Mouse (Mus musculus) neural tube, embryonic 12.5 days (tissue): ENCODE data around the gene Ttll8. TPM values are rescaled to one million over a fixed set of nuclear protein-coding genes. Genes with fewer than 3 reads are reported as not detected.

Source experiments
- ATAC-seq: fragments of 200-750 bp; cut with Nextera tagmentation; 2 replicates; pipeline ENCODE4 v1.8.0; 2017; ENCODE audit warnings: low read depth, mild to moderate bottlenecking, moderate TSS enrichment, moderate library complexity; ENCODE audit not compliant: low FRiP score
- H3K27ac ChIP-seq: fragments of 300-500 bp; sonication (generic); 2 replicates; pipeline ENCODE4 v1.5.1; 2016
- H3K27me3 ChIP-seq: fragments of 300-500 bp; sonication (generic); replicated peaks from 2 replicates; pipeline ENCODE4 v1.6.1; 2016; ENCODE audit warnings: mild to moderate bottlenecking
- H3K36me3 ChIP-seq: fragments of 300-500 bp; sonication (generic); 2 replicates; pipeline ENCODE4 v1.6.1; 2016; ENCODE audit warnings: mild to moderate bottlenecking
- H3K4me1 ChIP-seq: fragments of 300-500 bp; sonication (generic); 2 replicates; pipeline ENCODE4 v1.6.1; 2016
- H3K4me2 ChIP-seq: fragments of 300-500 bp; sonication (generic); replicated peaks from 2 replicates; pipeline ENCODE4 v1.6.1; 2016; ENCODE audit warnings: mild to moderate bottlenecking
- H3K4me3 ChIP-seq: fragments of 300-500 bp; sonication (generic); 2 replicates; pipeline ENCODE4 v1.5.1; 2016
- H3K9ac ChIP-seq: fragments of 300-500 bp; sonication (generic); 2 replicates; pipeline ENCODE4 v1.6.1; 2016; ENCODE audit warnings: mild to moderate bottlenecking
- H3K9me3 ChIP-seq: fragments of 300-500 bp; sonication (generic); 2 replicates; pipeline ENCODE4 v1.6.1; 2016; ENCODE audit warnings: mild to moderate bottlenecking
- WGBS: fragments of 180-500 bp; shearing (Covaris S2); methylation state at CpG from one replicate; pipeline ENCODE4 v1.1.7; 2016; 5-methylcytosine and 5-hydroxymethylcytosine counted together
- polyA plus RNA-seq: library from polyadenylated mRNA; unstranded; fragments of >200 nt; fragmentation: Nextera tagmentation; extraction: Ambion mirVana; gene quantifications from 2 replicates; pipeline ENCODE4 v1.2.1, GENCODE M21; 2016

Gene Ttll8
- polyA plus RNA-seq, 1 experiment from 2014 or later: not detected

DNA sequence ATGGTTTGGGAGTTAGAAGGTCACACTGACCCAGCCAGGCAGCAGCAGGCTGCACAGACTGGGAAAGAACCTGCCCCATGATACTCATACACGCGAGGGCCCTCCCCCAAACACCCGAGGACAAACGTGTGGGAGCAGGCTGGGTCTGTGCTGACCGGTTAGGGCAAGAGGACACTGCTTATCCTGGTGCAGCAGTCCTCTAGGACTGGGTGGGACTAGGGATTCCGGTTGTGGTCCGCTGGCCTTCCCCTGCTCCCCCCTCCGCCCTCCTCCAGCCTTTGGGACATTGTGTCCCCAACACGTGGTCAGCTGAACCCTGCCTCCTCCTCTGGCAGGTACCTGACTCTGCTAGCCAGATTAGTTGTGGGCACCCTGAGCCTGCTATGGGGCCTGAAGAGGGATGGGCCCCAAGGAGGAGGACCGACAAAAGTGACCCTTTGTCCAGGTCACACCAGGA lies 78.6 kb downstream of the Ttll8 start:
- H3K4me3 ChIP-seq: no peak overlapping the region
- no peaks in the 10 kb centered on the region for H3K36me3 ChIP-seq
- 0 out of 2 replicates have a peak, but pooled peaks cover 8% of the 10 kb centered on the region for H3K27me3 ChIP-seq
- H3K27ac ChIP-seq: no peak overlapping the region
- no peak overlapping the region for H3K4me2 ChIP-seq
- 37% methylated on average over 10 of the region's 10 CpGs for whole genome bisulfite sequencing
- no peak overlapping the region for H3K9ac ChIP-seq
- peaks cover 9% of the 10 kb centered on the region; the same call in 1 of the 2 replicates for H3K4me1 ChIP-seq
- H3K9me3 ChIP-seq: no peaks in the 10 kb centered on the region
- ATAC-seq: no peak

DNA sequence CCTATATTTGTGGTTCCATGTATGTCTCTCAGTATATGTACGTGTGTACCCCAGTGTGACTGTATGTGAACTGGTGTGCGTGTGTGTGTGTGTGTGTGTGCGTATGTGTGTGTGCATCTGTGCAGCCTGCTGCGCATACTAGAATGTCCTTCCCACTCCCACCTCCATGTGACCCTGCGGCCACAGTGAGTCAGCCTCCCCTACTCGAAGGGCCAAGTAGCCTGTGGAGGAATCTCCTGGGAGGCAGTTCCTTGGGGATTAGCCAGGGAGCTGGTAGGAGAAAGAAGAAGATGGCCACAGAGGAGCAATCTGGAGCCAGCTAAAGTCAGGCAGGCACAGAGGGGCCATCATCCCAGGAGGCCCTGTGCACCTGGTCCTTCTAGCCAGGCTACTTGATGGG lies 79.7 kb downstream of the Ttll8 start:
- no peak overlapping the region for H3K9ac ChIP-seq
- no peak overlapping the region for H3K4me2 ChIP-seq
- no peak overlapping the region for H3K27ac ChIP-seq
- 93% methylated on average over 6 of the region's 6 CpGs for WGBS
- H3K4me1 ChIP-seq: peaks cover 9% of the 10 kb centered on the region; the same call in 1 of the 2 replicates
- H3K9me3 ChIP-seq: no peaks in the 10 kb centered on the region
- H3K27me3 ChIP-seq: 0 out of 2 replicates have a peak, but pooled peaks cover 8% of the 10 kb centered on the region
- H3K4me3 ChIP-seq: no peak overlapping the region
- ATAC-seq: no peak
- H3K36me3 ChIP-seq: no peaks in the 10 kb centered on the region

DNA sequence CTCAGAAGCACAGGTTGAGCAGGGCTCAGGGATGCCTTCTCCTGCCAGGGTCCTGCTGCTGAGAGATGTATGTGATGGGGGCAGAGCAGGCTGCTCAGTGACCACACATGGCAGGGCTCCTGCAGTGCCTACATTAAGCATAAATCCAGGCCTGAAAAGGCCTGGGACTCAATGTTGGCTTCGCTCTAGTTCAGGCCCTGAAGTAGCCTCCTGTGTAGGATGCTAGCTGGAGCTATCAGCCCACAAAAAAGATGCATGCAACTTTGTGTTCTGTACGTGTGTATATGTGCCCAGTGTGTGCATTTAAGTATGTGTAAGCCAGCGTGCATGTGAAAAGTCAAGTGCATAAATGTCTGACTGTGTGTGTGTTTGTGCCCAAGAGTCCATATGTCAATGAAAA lies 80.2 kb downstream of the Ttll8 start:
- 0 out of 2 replicates have a peak, but pooled peaks cover 8% of the 10 kb centered on the region for H3K27me3 ChIP-seq
- ATAC-seq: no peak
- no peaks in the 10 kb centered on the region for H3K9me3 ChIP-seq
- no peak overlapping the region for H3K27ac ChIP-seq
- H3K9ac ChIP-seq: no peak overlapping the region
- H3K36me3 ChIP-seq: no peaks in the 10 kb centered on the region
- H3K4me2 ChIP-seq: no peak overlapping the region
- H3K4me3 ChIP-seq: no peak overlapping the region
- H3K4me1 ChIP-seq: peaks cover 9% of the 10 kb centered on the region; the same call in 1 of the 2 replicates
- WGBS: 89% methylated on average over 3 of the region's 3 CpGs

DNA sequence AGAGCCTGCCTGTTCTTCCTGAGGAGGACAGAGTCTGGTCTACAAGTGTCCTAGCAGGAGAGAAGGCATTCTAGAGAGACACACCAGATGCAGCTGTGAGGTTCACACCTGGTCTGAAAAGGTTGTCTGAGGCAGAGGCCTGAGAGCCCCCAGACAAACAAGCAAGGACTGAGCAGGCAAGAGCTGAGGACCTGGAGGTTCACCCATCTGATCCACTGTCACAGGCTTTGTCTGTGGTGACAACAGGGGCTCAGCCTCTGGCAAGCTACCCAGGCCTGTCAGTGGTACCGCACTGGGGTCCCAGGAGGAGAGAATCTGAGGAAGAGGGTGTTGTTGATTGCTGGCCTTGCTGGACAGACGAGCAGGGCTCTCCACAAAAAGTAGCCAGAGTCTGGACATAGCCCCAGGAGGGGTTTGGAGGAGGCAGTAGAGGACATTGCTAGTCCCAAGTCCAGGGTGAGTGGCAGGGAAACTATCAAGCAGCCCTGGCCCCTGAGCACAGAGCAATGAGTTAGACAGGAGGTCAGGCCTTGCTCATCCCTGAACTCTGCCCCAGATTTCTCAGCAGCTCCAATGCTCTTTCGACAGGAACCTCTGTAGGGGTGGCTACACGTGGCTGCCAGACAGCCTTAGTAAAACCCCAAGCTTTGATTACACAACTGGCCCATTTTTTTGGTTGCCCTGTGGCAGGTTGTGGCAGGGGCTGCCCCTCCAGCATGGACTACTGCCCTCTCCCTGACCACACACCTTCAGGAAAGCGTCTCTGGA lies 83.6 kb downstream of the Ttll8 start:
- WGBS: 76% methylated on average over 5 of the region's 5 CpGs

DNA sequence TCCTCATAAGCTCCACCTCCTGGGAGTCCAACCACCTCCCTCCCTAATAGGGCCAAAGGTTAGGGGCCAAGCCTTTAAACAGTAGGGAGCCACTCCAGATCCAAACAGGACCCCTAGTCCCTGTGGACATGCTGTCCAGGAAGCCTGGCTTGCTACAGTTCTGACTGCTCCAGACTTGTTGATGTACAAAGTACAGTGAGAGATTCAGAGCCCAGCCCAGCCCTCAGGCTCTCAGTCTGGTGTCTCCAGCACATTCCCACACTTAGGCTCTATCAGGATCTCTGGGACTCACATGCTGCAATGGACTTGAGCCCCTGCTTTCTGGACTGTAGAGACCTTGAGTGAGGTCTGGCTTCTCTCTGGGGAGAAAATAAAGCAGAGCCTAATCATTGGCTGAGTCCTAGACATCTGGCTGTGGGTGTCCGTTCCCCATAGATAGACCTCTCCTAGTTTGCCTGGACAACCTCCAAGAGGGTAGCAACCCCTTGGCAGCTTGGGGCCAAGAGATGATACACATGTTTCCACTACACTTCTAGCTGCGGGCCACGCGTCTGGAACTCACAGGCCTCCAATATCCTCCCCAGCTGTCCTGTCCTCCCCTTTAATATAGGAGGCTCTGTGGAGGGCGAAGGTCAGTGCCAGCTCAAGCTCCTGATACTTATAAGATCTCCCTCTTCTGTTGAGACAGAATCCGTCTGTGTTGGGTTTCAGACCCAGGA lies 86.0 kb downstream of the Ttll8 start:
- Histone ChIP-seq H3K4me3 (no peak overlapping the region), H3K27me3 (no peaks in the 10 kb centered on the region), H3K9me3 (0 out of 2 replicates have a peak, but pooled peaks cover 6% of the 10 kb centered on the region), H3K36me3 (peaks cover 27% of the 10 kb centered on the region), H3K27ac (no peak overlapping the region), H3K9ac (no peak overlapping the region), H3K4me2 (no peak overlapping the region), H3K4me1 (peaks cover 22% of the 10 kb centered on the region)
- ATAC-seq: no peak
- 92% methylated on average over 6 of the region's 6 CpGs for WGBS

More for the DNA sequence above, 83.6 kb downstream of the Ttll8 start:
- Histone ChIP-seq H3K27me3 (0 out of 2 replicates have a peak, but pooled peaks cover 3% of the 10 kb centered on the region), H3K4me1 (peaks cover 5% of the 10 kb centered on the region; the same call in 1 of the 2 replicates), H3K27ac (no peak overlapping the region), H3K36me3 (peaks cover 14% of the 10 kb centered on the region; the same call in 1 of the 2 replicates), H3K4me3 (no peak overlapping the region), H3K4me2 (no peak overlapping the region), H3K9me3 (0 out of 2 replicates have a peak, but pooled peaks cover 6% of the 10 kb centered on the region), H3K9ac (no peak overlapping the region)
- no peak for ATAC-seq

DNA sequence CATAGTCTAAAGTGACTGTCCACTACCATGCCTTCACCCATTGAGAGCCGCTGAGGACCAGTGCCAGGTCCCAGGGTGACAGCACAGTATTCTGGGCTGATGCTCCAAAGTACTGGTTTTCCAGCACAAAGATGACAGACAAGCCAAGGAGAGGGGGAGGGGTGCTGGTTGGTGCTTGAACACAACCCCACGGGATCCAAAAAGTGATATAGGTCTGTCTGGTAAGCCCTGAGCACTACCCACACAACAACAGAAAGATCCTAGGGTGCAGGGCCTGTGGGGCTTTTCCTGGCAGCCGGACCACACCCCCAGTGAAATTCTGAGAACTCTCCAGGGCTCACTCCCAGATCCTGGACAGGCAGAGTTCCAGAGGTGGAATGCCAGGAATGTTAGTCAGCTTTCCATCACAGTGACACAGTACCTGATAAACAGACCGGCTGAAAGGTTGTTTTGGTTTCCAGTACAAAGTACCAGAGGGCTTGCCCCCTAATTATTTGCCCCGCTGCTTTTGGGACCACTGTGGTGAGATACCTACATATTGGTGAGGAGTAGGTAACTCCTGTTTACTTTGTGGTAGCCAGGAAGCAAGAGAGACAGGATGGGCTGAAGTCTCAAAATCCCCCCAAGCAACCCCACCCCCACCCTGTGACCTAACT lies 86.7 kb downstream of the Ttll8 start:
- Histone ChIP-seq H3K27me3 (no peaks in the 10 kb centered on the region), H3K36me3 (peaks cover 27% of the 10 kb centered on the region), H3K9me3 (0 out of 2 replicates have a peak, but pooled peaks cover 6% of the 10 kb centered on the region), H3K4me3 (no peak overlapping the region), H3K27ac (no peak overlapping the region), H3K9ac (no peak overlapping the region), H3K4me1 (peaks cover 26% of the 10 kb centered on the region), H3K4me2 (no peak overlapping the region)
- 50% methylated on average over 5 of the region's 5 CpGs for WGBS
- ATAC-seq: no peak

DNA sequence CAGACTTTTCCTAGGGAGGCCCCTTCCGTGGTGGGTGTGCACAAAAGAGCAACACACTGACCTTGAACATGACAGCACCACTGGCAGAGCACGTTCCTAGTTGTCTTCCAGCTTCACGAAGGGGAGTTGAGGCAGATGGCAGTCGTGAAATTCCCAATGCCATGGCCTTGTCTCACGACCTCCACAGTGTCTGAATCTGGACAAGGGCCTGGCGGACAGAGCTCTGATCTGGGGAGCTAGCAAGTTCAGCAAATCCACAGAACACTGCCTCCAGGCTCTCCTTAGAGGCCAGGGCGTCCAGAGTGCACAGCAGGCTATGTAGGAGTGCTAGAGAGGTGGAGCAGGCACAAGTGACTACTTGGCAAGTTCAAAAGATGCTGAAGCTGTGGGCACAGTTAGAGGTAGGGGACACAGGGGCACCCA lies 87.3 kb downstream of the Ttll8 start:
- WGBS: 65% methylated on average over 7 of the region's 7 CpGs
- peaks cover 27% of the 10 kb centered on the region for H3K36me3 ChIP-seq
- peaks cover 26% of the 10 kb centered on the region for H3K4me1 ChIP-seq
- H3K4me3 ChIP-seq: no peak overlapping the region
- H3K9ac ChIP-seq: no peak overlapping the region
- H3K4me2 ChIP-seq: no peak overlapping the region
- H3K27ac ChIP-seq: no peak overlapping the region
- H3K9me3 ChIP-seq: 0 out of 2 replicates have a peak, but pooled peaks cover 6% of the 10 kb centered on the region
- no peak for ATAC-seq
- H3K27me3 ChIP-seq: no peaks in the 10 kb centered on the region

DNA sequence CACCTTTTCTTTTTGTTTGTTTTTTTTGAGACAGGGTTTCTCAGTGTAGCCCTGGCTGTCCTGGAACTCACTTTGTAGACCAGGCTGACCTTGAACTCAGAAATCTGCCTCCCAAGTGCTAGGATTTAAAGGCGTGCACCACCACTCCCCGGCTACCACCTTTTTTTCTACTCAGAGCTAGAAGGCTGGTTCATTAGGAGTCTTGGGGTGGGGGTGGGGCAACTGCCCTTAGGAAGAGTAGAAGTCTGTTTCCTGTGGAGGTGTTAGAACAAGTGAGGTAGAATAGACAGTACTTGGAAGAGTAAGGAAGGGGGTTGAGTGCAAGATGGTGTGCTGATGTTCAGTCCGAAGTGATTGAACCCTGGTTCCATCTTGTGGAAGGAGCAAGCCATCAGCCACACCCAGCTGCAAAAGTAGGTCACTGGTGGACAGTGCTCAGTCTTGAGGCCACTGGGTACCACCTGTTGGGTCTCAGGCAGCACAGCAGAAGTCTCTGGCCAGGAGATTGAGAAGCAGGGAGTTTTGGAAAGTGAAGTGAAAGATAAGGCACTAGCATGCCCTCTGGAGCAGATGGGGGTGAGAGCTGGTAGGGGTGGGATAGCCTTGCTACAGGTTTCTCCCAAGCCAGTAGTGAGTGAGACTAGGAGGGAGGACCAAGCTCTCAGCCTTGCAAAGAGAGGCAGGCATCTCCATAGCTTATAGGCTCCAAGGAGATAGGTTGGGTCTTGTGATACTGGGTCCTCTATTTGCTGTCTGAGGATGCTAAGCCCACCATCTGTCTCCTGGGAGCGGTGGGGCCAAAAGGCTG lies 88.1 kb downstream of the Ttll8 start:
- 91% methylated on average over 4 of the region's 4 CpGs for WGBS
- H3K9me3 ChIP-seq: 0 out of 2 replicates have a peak, but pooled peaks cover 6% of the 10 kb centered on the region
- H3K27me3 ChIP-seq: no peaks in the 10 kb centered on the region
- H3K4me1 ChIP-seq: peaks cover 30% of the 10 kb centered on the region
- no peak overlapping the region for H3K27ac ChIP-seq
- peaks cover 27% of the 10 kb centered on the region for H3K36me3 ChIP-seq
- ATAC-seq: no peak
- H3K4me2 ChIP-seq: no peak overlapping the region
- H3K9ac ChIP-seq: no peak overlapping the region
- H3K4me3 ChIP-seq: no peak overlapping the region

DNA sequence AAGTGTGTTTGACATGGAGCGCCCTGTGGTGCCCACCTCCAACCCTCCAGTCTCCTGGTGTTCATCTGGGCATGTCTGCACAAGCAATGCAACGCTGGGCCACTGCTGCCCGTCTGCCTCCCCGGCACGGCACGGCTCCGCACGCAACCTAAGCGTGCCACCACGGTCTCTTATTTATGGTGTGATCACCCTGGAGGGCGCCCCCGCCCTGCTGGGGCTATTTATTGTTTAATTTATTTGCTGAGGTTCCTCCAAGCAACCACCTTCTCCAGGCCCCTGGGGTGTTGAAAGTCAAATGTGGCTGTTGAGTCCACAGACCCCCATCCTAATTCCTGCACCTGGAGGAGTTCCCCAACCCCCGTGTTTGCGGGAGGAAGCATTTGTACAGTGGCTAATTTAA lies 89.2 kb downstream of the Ttll8 start:
- Histone ChIP-seq H3K4me1 (peaks cover 30% of the 10 kb centered on the region), H3K27ac (no peak overlapping the region), H3K4me3 (no peak overlapping the region), H3K4me2 (peak overlapping the region; percentile 99), H3K36me3 (peaks cover 27% of the 10 kb centered on the region), H3K27me3 (no peaks in the 10 kb centered on the region), H3K9me3 (0 out of 2 replicates have a peak, but pooled peaks cover 6% of the 10 kb centered on the region), H3K9ac (no peak overlapping the region)
- 85% methylated on average over 14 of the region's 14 CpGs for WGBS
- ATAC-seq: no peak

DNA sequence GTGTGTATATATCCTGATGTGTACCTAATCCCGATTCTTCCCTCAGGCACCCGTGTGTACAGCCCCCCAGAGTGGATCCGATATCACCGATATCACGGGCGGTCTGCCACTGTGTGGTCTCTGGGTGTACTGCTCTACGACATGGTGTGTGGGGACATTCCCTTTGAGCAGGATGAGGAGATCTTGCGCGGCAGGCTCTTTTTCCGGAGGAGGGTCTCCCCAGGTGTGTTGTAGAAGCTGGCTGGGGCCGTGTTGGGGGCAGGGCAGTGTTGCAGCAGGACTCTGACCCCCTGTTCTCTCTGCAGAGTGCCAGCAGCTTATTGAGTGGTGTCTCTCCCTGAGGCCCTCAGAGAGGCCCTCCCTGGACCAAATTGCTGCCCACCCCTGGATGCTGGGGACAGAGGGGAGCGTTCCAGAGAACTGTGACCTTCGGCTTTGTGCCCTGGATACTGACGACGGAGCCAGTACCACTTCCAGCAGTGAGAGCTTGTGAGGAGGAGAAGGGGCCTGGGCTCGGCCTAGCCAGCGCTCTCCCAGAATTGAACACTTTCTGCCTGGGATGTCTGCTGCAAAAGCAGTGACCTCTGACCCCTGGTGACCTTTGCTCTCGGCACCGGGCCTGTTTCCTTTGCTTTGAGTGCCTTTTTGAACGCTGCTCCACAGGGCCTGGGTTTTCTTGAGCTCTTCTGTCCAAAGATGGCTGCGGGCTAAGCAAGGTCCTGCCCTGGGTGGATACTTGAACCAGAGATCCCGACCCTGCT lies 89.8 kb downstream of the Ttll8 start:
- 0 out of 2 replicates have a peak overlapping the region, but pooled peaks have one; percentile 0 for H3K27ac ChIP-seq
- H3K4me2 ChIP-seq: peak overlapping the region; percentile 99
- 55% methylated on average over 22 of the region's 22 CpGs for WGBS
- H3K4me3 ChIP-seq: peak overlapping the region; percentile 87
- H3K4me1 ChIP-seq: peaks cover 30% of the 10 kb centered on the region
- H3K27me3 ChIP-seq: no peaks in the 10 kb centered on the region
- peaks cover 27% of the 10 kb centered on the region for H3K36me3 ChIP-seq
- peak overlapping the region; percentile 91 for H3K9ac ChIP-seq
- 0 out of 2 replicates have a peak, but pooled peaks cover 6% of the 10 kb centered on the region for H3K9me3 ChIP-seq
- peak; percentile 14; the same call in 1 of the 2 replicates for ATAC-seq
